Mouse (Mus musculus) gastrocnemius, adult 2 months (tissue): ENCODE measurements around the gene Them7. TPM values are rescaled to one million over a fixed set of nuclear protein-coding genes. Genes with fewer than 3 reads are reported as not detected.
A peak's percentile ranks its signal among the peaks of the same experiment; 100 is the strongest.

ENCODE experiments used
- DNase-seq: peaks from one replicate; pipeline ENCODE4 v3.0.0; 2022
- H3K27ac ChIP-seq: fragments of 200-600 bp; 2 replicates; pipeline ENCODE4 v1.8.1; 2022; ENCODE audit warnings: mild to moderate bottlenecking
- H3K4me3 ChIP-seq: fragments of 200-600 bp; 2 replicates; pipeline ENCODE4 v1.8.1; 2022; ENCODE audit warnings: mild to moderate bottlenecking, moderate library complexity
- CTCF ChIP-seq: fragments of 200-600 bp; IDR thresholded peaks from 2 replicates; pipeline ENCODE4 v1.8.1; 2022; ENCODE audit warnings: antibody characterized with exemption, mild to moderate bottlenecking, moderate library complexity
- intact Hi-C: fragments of 180-260 bp; cut with DNase I; formaldehyde crosslinking; loops from one replicate; pipeline ENCODE4 v1.15.1; 2025
- total RNA-seq, 2 experiments: library from RNA; stranded (reverse); gene quantifications; 2 replicates each; pipeline ENCODE4 v1.2.3; 2021

Gene Them7
- total RNA-seq, 2 experiments from 2014 or later = 0.22 TPM; not detected in 1

DNA sequence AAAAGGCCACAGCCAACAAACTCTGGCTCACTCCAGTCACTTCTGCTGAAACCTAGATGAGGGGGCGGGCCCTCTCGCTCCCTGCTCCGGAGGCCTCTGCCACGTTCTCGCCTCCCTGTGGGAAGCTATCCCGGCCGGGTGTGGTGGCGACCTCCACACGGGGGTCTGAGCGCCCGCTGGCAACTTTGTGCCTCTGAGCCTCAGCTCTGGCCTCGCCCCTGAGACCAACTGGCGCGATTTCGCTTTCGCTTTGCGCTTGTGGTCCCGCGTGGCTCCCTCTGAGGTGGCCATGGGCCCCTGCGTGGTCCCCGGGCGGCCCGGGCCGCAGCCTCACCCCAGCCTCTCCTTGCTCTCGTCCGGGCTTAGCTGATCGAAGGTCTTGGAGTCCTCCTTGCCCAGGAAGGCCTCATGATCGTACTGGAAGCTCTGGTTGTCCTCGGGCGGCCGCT lies 174.5 kb downstream of the Them7 start:
- H3K4me3 ChIP-seq = peak overlapping the region; percentile 94
- DNase-seq = peak; percentile 66
- peak overlapping the region; percentile 88 for H3K27ac ChIP-seq
- intact Hi-C loops = no loop called here
- no peak for TF ChIP-seq CTCF

DNA sequence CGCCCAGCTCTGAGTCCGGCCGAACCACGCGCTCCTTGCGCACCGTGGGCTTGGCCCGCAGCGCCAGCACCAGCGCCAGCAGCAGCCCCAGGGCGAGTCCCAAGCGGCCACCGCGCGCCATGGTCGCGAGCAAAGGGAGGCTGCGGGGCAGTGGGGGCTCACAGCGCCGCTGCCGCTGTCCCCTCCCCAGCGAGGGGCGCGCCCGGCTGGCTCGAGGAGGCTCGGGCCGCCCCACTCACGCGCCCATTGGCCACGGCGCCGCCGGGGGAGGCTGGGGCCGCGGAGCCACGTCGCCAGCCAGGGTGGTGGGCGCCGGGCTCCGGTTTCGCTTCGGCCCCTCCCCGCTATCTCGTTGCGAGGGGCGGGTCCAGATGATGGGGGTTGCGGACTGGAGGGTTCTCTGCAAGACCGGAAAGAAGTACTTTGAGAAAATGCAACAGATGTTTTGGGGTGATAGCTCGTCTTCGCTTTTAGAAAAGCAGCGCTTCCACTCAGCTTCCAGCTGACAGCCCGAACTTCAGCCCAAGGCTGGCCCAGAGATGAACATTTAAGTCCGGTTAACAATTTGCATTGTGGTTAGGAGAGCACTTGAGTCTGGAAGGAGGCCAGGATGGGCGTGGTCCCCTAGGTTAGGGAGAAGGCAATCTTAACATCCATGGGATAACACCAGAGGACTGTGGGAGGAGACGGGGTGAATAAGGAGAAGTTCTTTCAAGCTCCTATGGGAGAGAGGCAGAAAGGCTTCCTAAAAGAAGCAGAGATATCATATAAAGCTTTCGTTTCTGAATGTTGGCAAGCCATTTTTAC lies 175.2 kb downstream of the Them7 start, which contains the start of gene Rcn1:
Gene Rcn1, minus strand, starts transcription at position 235 of the 807 bp plus-strand sequence.
- Histone ChIP-seq H3K4me3 (peak within 1 kb of the TSS; percentile 94), H3K27ac (peak within 1 kb of the TSS; percentile 88)
- DNase-seq = peak; percentile 83
- no peak for TF ChIP-seq CTCF
- intact Hi-C loops = no loop called here

DNA sequence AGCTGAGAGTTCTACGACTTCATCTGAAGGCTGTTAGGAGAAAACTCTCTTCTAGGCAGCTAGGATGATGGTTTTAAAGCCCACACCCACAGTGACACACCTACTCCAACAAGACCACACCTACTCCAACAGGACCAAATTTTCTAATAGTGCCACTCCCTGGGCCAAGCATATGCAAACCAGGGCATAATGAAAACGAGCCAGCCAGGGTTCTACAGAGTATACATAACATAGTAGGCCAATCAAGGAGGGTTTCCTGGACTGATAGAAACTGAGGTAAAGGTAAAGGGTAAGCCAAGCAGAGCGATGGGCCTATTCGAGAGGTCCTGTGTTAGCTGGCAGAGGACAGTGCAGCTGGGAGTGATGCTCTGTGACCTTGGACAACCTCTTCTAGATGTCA lies 176.4 kb downstream of the Them7 start:
- intact Hi-C loops = no loop called here
- Histone ChIP-seq H3K27ac (no peak overlapping the region), H3K4me3 (no peak overlapping the region)
- DNase-seq = no peak
- no peak for TF ChIP-seq CTCF

DNA sequence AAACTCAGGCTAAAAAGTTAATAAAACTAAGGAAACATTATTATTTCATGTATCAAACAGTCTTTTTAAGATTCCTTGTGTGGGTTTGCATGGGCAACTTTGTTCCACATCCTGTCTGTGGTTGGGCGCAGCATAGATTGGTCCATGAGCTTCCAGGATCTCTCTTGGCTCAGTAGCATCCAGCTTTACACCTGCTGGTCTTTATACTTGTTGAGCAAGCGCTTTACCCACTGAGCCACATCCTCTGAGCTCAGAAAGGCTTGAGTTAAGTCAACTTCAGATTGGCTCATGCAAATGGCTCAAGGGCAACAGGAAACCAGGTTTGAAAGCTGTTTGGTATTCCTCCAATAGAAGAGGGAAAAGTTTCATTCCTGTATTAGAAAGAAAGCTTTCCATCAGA lies 178.1 kb downstream of the Them7 start:
- Histone ChIP-seq H3K4me3 (no peak overlapping the region), H3K27ac (no peak overlapping the region)
- TF ChIP-seq CTCF = no peak
- no peak for DNase-seq
- intact Hi-C loops = no loop called here

DNA sequence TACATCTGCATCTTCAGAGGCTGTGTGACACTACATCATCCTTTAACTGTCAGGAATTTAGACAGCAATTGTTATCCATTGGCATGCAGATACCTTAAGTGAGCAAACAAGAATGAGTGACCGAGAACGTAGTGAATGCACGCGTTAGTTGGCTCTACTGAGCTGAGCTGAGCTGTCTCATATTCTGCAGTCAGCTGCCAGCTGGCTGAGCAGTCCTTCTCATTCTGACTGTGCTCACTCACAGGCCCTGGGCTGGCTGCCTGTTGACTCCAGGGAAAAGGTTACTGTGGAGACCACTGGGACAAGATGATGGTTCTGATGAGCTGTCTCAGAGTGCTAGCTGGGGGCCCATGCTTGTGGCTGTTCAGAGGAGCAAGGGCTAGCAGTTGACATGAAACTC lies 184.4 kb downstream of the Them7 start:
- H3K27ac ChIP-seq = no peak overlapping the region; the same call in 1 of the 2 replicates
- TF ChIP-seq CTCF = no peak
- intact Hi-C loops = no loop called here

DNA sequence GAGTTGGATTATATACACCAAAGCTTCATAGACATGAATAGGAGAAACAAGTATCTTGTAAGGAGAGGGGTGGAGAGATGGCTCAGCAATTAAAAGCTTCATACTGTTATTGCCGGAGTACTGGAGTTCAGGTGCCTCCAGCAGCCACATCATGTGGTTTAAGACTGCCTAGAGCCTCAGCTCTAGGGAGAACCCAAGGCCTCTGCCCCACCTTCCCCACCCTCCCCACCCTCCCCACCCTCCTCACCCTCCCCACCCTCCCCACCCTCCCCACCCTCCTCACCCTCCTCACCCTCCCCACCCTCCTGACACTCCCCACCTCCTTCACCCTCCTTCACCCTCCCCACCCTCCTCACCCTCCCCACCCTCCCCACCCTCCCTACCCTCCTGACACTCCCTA lies 185.1 kb downstream of the Them7 start:
- TF ChIP-seq CTCF = no peak
- Histone ChIP-seq H3K4me3 (no peak overlapping the region), H3K27ac (no peak overlapping the region)
- no peak for DNase-seq
- intact Hi-C loops = no loop called here

More for the DNA sequence above, 184.4 kb downstream of the Them7 start:
- no peak overlapping the region for H3K4me3 ChIP-seq
- peak; percentile 81 for DNase-seq

DNA sequence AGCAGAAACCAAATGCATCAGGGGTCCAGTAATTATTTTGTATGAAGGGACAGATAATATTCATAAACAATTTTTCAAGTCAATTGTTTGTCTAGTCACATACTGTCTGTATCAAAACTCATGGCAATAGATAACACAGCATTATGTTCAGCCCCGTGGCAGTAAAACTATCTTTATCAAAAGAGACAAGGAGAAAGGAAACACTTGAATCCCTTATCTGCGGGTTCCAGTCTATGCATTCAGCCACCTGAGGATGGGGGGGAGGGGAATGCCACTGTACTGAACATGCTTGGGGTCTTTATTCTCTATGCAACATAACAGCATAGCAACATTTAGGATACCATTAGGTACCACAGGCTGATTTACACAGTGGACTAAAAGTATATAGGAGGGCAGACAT lies 190.2 kb downstream of the Them7 start:
- no peak for TF ChIP-seq CTCF
- DNase-seq = no peak
- H3K4me3 ChIP-seq = no peak overlapping the region
- intact Hi-C loops = no loop called here
- no peak overlapping the region for H3K27ac ChIP-seq

DNA sequence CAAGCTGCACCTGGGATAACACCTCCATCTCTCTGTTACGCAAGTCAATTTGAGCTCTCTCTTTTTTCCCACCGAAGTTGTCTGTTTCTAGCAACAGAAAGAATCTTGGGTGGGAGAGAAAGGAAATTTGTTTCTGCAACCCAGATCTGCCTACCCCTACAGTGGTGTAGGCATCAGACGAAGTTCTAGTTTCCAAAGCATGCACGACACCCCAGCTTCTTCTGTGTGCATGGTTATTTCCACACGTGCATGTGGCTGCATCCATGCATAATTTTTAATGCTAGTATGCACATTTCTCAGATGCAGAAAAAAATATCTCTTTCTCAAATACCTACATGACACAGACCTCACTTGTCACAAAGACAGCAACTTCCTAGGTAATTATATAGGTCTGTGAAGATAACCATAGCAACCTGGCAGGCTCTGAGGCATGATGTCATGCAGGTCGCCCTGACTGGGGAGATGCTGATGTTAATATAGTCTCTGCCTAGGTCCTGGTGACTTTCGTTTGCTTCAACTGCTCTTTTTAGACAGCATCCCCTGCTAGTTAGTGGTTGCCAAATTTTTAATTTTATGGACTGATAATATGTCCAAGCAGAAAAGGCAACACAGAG lies 192.0 kb downstream of the Them7 start:
- TF ChIP-seq CTCF = no peak

DNA sequence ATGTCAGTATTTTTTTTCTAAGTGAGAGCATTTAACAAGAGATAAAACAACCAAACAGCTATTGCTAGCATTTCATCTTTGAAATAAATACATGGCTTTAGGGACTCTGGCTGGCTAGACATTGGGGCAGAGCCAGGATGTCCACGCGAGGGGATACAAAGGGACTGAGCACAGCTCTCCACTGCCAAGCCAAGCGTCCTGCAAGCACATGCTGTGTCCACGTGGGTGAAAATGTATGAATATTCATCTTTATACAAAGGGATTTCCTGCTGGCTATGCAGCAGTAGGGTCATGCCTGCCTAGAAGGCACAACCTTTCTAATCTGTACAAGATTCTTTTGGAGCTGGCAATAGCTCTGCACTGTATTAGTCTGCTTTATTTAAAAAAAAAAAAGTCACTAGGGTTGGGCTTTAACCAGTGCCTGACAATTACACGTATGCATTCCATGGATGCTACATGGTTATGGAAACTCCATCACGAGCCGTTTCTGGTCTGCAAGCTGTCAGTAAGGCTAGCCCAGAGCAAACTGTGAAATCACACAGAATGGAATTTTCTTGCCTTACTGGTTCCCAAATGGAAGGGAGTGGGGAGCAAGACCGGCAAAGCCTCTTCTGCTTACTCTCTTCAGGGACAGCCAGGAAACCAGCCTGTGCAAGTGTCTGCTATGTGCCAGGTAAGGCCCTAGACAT lies 192.7 kb downstream of the Them7 start:
- no peak for TF ChIP-seq CTCF
- intact Hi-C loops = no loop called here
- Histone ChIP-seq H3K4me3 (no peak overlapping the region), H3K27ac (no peak overlapping the region)
- no peak for DNase-seq

More for the DNA sequence above, 192.0 kb downstream of the Them7 start:
- intact Hi-C loops = no loop called here
- Histone ChIP-seq H3K4me3 (no peak overlapping the region), H3K27ac (no peak overlapping the region)
- no peak for DNase-seq

DNA sequence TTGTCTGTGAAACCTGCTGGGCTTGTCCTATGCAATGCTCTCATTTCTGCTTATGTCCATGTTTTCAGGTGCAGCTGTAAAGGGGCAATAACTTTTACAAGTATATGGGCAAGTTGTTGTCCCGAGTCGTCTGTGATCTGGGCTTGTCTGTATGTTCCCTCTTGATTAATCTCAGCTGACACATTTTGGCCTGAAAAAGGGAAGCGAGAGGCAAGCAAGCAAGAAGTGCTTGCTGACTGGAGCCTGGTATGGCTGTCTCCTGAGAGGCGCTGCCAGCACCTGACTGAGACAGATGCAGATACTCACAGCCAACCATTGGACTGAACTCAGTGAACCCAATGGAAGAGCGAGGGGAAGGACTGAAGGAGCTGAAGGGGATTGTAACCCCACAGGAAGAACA lies 193.5 kb downstream of the Them7 start:
- no peak overlapping the region for H3K4me3 ChIP-seq
- intact Hi-C loops = no loop called here
- no peak for TF ChIP-seq CTCF
- DNase-seq = no peak
- no peak overlapping the region for H3K27ac ChIP-seq

DNA sequence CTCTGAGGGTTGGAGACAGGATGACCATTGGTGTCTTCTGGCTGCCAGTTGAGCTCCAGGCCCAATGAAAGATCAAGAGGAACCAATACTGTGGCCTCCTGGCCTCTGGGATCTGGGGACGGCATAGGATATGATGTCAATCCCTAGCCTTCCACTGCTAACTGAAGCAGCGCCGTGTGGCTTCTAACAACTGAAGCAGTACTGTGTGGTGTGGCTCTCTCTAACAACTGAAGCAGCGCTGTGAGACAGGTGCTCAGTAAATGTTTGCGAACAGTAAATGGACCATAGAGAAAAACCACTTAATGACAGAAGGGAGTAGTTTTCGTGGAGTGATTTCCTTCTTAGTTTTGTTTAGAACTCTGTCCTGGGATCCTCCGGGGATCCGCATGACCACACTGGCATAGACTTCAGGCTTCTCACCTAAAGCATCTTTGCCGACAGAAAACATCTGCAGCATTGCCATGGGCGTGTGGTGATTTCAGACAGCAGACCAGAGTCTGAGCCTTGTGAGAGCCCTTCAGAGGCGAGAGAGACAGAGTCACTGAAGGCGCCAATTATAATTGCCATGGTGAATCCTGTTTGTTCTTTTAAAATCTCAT lies 194.6 kb downstream of the Them7 start:
- H3K4me3 ChIP-seq = no peak overlapping the region
- intact Hi-C loops = no loop called here
- no peak overlapping the region for H3K27ac ChIP-seq
- DNase-seq = no peak
- no peak for TF ChIP-seq CTCF

DNA sequence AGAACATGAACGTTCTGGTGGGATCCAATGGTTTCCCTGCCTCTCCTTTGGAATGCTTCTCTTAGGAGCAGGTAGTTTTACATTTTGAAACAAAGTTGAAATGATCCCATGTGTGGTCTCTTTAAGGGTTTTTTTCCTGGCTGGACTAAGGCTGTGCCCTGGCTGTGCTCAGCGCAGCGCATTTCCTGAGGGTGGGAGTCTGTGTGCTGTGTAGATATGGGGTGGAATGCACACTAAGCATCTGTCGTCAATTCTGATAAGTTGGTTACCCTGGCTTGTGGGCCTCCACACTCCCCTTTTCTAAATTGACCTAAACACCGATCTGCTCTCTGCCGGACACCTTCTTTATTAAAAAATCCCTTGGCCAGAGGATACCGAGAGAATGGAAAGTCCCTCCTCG lies 203.3 kb downstream of the Them7 start:
- no peak for TF ChIP-seq CTCF
- Histone ChIP-seq H3K4me3 (no peak overlapping the region), H3K27ac (no peak overlapping the region)
- DNase-seq = no peak
- intact Hi-C loops = loop anchor here (5.0 kb wide), 1 partner anchor 55 kb away; no protein-coding TSS in a partner anchor
